Mouse (Mus musculus) thymus, postnatal 25 days (tissue): ENCODE data around the gene Dazl.
"Not testable (repeated sequence)": the region's sequence is repeated elsewhere in the genome, so short reads cannot be mapped to it uniquely, and the experiment has no call there.

Experiments used
- DNase-seq: peaks from one replicate; pipeline ENCODE4 v3.0.0; 2022

Gene Dazl

GRCm38 (mm10) chr17:50284845-50285244 lies 8.6 kb downstream of the Dazl start:
- DNase-seq: no peak

GRCm38 (mm10) chr17:50261615-50262014 lies 31.8 kb downstream of the Dazl start:
- DNase-seq: not testable (repeated sequence)

GRCm38 (mm10) chr17:50260856-50261255 lies 32.6 kb downstream of the Dazl start:
- no peak for DNase-seq

DNA sequence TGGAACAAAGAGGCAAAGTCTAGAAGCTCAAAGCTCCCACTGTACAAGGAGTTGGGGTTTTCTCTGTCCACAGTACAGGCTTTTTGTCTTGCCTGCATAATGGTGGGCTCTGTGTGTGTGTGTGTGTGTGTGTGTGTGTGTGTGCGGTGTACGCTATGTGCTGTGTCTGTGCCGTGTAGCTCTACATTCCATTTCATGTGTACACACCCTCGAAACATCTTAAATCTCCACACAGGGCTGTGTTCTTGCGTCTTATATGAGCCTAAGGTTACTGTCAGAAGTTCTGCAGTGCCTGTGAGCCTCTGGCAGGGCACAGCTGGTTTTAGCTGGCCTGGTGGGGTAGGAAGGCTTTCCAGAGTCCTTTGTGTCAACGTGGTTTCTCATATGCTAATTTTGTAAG lies 46.8 kb downstream of the Dazl start:
- no peak for DNase-seq

- DNase-seq: no peak
Measured at GRCm38 (mm10) chr17:50244675-50245074, 48.8 kb downstream of the Dazl start.

DNA sequence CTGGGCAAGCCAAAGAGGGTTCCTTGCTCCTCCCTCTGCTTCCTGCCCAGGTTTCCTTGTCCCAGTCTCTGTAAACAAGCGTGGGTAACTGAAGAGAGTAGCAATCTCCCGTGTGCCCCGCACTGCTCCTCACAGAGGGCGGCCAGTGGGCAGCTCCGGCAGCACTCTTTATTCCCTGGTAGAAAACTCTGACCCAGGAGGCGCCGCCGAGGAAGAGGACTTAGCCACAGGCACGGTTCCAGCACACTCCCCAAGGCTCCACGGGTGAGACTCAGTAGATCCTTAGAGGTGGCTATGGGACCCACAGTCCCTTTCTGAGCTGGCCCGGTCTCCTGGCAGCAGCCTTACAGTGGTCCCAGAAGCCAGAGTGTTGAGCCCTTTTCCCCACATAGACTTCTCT lies 50.1 kb downstream of the Dazl start:
- no peak for DNase-seq

DNA sequence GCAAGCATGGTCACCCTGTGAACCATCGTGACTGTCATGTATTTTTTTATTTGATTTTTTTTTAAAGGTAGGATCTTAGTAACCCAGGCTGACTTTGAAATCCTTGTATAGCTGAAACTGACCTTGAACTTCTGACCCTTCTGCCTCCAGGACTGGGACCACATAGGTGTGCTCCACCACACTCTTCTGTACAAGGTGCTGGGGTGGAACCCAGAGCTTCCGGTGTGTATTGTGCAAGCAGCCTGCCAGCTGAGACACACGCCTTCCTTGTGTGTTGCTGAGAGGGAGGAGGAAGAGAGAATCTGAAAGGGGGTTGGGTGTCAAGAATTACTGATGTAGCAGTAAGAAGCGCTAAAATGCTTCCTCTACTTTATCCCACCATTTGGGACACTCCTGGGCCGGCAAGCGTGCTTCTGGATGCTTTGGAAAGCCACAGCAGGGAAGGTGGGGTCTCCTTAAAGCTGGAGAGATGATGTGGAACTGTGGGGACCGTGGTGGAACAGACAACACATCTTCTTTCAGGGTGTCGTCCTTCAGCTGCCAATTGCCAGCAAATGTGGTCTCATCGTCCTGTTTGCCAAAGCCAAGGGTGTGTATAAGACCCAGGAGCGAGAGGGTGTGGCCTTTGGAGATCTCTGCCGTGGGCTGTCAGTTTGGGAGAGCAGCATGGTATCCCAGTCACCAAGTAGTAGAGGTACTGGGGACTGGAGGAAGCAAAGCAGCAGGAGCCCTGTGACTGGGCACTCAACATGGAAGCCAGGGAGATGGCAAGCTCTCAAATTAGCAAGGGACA lies 55.4 kb downstream of the Dazl start:
- DNase-seq: no peak

DNA sequence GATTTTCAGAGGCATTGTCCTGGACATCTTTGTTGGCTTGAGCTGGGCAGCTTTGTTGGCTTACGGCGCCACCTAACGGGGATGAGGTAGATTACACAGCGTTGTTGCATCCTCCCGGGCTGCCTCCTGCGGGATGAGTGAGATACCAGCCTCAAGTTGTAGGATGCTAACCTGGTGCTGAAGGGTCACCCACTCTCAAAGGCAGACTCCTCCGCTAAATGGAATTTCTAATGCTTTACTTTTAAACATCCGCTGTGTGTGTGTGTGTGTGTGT lies 56.1 kb downstream of the Dazl start:
- DNase-seq: peak; percentile 81

- no peak for DNase-seq
Measured at GRCm38 (mm10) chr17:50236702-50237435, 56.6 kb downstream of the Dazl start.

- DNase-seq: no peak
Measured at GRCm38 (mm10) chr17:50235943-50236701, 57.3 kb downstream of the Dazl start.

GRCm38 (mm10) chr17:50233956-50234355 lies 59.5 kb downstream of the Dazl start:
- no peak for DNase-seq

- DNase-seq: no peak
Measured at GRCm38 (mm10) chr17:50232821-50233220, 60.6 kb downstream of the Dazl start.

GRCm38 (mm10) chr17:50231206-50231605 lies 62.2 kb downstream of the Dazl start:
- DNase-seq: no peak

GRCm38 (mm10) chr17:50229534-50229933 lies 63.9 kb downstream of the Dazl start:
- no peak for DNase-seq
